Mouse (Mus musculus) MEL (cell line): ENCODE measurements around the gene Fzd9. TPM values are rescaled to one million over a fixed set of nuclear protein-coding genes. Genes with fewer than 3 reads are reported as not detected.
A peak's percentile ranks its signal among the peaks of the same experiment; 100 is the strongest.

ENCODE experiments used
- DNase-seq: peaks from one replicate; pipeline ENCODE4 v3.0.0; 2011; ENCODE audit warnings: low read depth, low spot score
- H3K27ac ChIP-seq: 2 replicates; pipeline ENCODE4 v1.5.1; 2012; ENCODE audit warnings: low read depth, mild to moderate bottlenecking, control low read depth, low read length, moderate library complexity; ENCODE audit not compliant: control insufficient read depth
- H3K27me3 ChIP-seq, 2 experiments: fragments of 150-350 bp in 1 of 2; sonication (generic) in 1 of 2; 2 replicates each; pipeline ENCODE4 v1.6.1; 2012; ENCODE audit warnings: low read length in 2 of 2, mild to moderate bottlenecking in 2 of 2, improper control_type of control experiment in 1 of 2, moderate library complexity in 1 of 2; ENCODE audit not compliant: insufficient read depth in 2 of 2, control insufficient read depth in 1 of 2
- H3K36me3 ChIP-seq, 2 experiments: 2 replicates each; pipeline ENCODE4 v1.6.1; 2012 to 2014; ENCODE audit warnings: low read length in 2 of 2, improper control_type of control experiment in 1 of 2, inconsistent platforms in 1 of 2, mild to moderate bottlenecking in 1 of 2; ENCODE audit not compliant: insufficient read depth in 2 of 2, control insufficient read depth in 1 of 2
- H3K4me1 ChIP-seq, 2 experiments: fragments of 150-350 bp in 1 of 2; sonication (generic) in 1 of 2; 2 replicates each; pipeline ENCODE4 v1.6.1; 2012; ENCODE audit warnings: low read length in 2 of 2, improper control_type of control experiment in 1 of 2, mild to moderate bottlenecking in 1 of 2; ENCODE audit not compliant: insufficient read depth in 2 of 2, control insufficient read depth in 1 of 2
- H3K4me3 ChIP-seq, 2 experiments: fragments of 150-350 bp in 1 of 2; sonication (generic) in 1 of 2; 2 replicates each; pipeline ENCODE4 v1.5.1; 2012; ENCODE audit warnings: low read depth in 2 of 2, low read length in 2 of 2, mild to moderate bottlenecking in 2 of 2, moderate library complexity in 2 of 2, control low read depth in 1 of 2, improper control_type of control experiment in 1 of 2; ENCODE audit not compliant: control insufficient read depth in 1 of 2, insufficient read depth in 1 of 2
- H3K79me2 ChIP-seq: 2 replicates; pipeline ENCODE4 v1.6.1; 2012; ENCODE audit warnings: mild to moderate bottlenecking, low read length, moderate library complexity; ENCODE audit not compliant: control insufficient read depth, poor library complexity, insufficient read depth
- H3K9ac ChIP-seq: 2 replicates; pipeline ENCODE4 v1.6.1; 2012; ENCODE audit warnings: low read depth, mild to moderate bottlenecking, control low read depth, low read length, moderate library complexity; ENCODE audit not compliant: control insufficient read depth, poor library complexity, severe bottlenecking
- H3K9me3 ChIP-seq: fragments of 150-350 bp; sonication (generic); replicated peaks from 2 replicates; pipeline ENCODE4 v1.6.1; 2012; ENCODE audit warnings: mild to moderate bottlenecking, low read length, improper control_type of control experiment, moderate library complexity; ENCODE audit not compliant: insufficient read depth
- CTCF ChIP-seq, 3 experiments: IDR thresholded peaks in 2 of 3; conservative IDR thresholded peaks in 1 of 3; 2 replicates each; pipeline ENCODE4 v1.5.1; 2011 to 2012; ENCODE audit warnings: low read length in 3 of 3, low read depth in 2 of 3, mild to moderate bottlenecking in 2 of 3, improper control_type of control experiment in 1 of 3, inconsistent platforms in 1 of 3, mixed read lengths in 1 of 3, moderate library complexity in 1 of 3; ENCODE audit not compliant: control insufficient read depth in 1 of 3, insufficient read depth in 1 of 3, poor library complexity in 1 of 3, severe bottlenecking in 1 of 3
- ELF1 ChIP-seq: IDR thresholded peaks from 2 replicates; pipeline ENCODE4 v1.6.1; 2014; ENCODE audit warnings: low read depth, mild to moderate bottlenecking, inconsistent platforms, low read length, improper control_type of control experiment, moderate library complexity
- EP300 ChIP-seq, 2 experiments: IDR thresholded peaks; 2 replicates each; pipeline ENCODE4 v1.6.1; 2011; ENCODE audit warnings: improper control_type of control experiment in 2 of 2, low read length in 2 of 2, low read depth in 1 of 2, mild to moderate bottlenecking in 1 of 2
- ETS1 ChIP-seq: IDR thresholded peaks from 2 replicates; pipeline ENCODE4 v1.6.1; 2012; ENCODE audit warnings: low read depth, mild to moderate bottlenecking, inconsistent platforms, low read length, improper control_type of control experiment, moderate library complexity
- MEF2A ChIP-seq: IDR thresholded peaks from 2 replicates; pipeline ENCODE4 v1.6.1; 2014; ENCODE audit warnings: low read depth, mild to moderate bottlenecking, inconsistent platforms, low read length, improper control_type of control experiment; ENCODE audit not compliant: poor library complexity, insufficient replicate concordance, severe bottlenecking; ENCODE audit errors: extremely low read depth
- MYB ChIP-seq: IDR thresholded peaks from 2 replicates; pipeline ENCODE4 v1.6.1; 2011; ENCODE audit warnings: mild to moderate bottlenecking, low read depth, low read length, improper control_type of control experiment
- MYC ChIP-seq: IDR thresholded peaks from 2 replicates; pipeline ENCODE4 v1.6.1; 2011; ENCODE audit warnings: low read depth, mild to moderate bottlenecking, low read length, improper control_type of control experiment, moderate library complexity
- POLR2A ChIP-seq, 2 experiments: IDR thresholded peaks; 2 replicates each; pipeline ENCODE4 v1.6.1; 2011 to 2012; ENCODE audit warnings: low read length in 2 of 2, mild to moderate bottlenecking in 2 of 2, control low read depth in 1 of 2, improper control_type of control experiment in 1 of 2, low read depth in 1 of 2, moderate library complexity in 1 of 2; ENCODE audit not compliant: control insufficient read depth in 1 of 2, insufficient read depth in 1 of 2, poor library complexity in 1 of 2
- RAD21 ChIP-seq: IDR thresholded peaks from 2 replicates; pipeline ENCODE4 v1.6.1; 2011; ENCODE audit warnings: mild to moderate bottlenecking, low read depth, low read length, improper control_type of control experiment
- SMC3 ChIP-seq: IDR thresholded peaks from 2 replicates; pipeline ENCODE4 v1.6.1; 2011; ENCODE audit warnings: low read depth, low read length, improper control_type of control experiment
- TAL1 ChIP-seq: IDR thresholded peaks from 2 replicates; pipeline ENCODE4 v1.6.1; 2012; ENCODE audit warnings: mild to moderate bottlenecking, inconsistent platforms, low read length, moderate library complexity, mixed read lengths
- TCF12 ChIP-seq: IDR thresholded peaks from 2 replicates; pipeline ENCODE4 v1.6.1; 2014; ENCODE audit warnings: low read depth, mild to moderate bottlenecking, inconsistent platforms, low read length, improper control_type of control experiment, moderate library complexity
- USF2 ChIP-seq, 2 experiments: IDR thresholded peaks; 2 replicates each; pipeline ENCODE4 v1.6.1; 2011 to 2012; ENCODE audit warnings: improper control_type of control experiment in 2 of 2, low read length in 2 of 2, borderline replicate concordance in 1 of 2, inconsistent platforms in 1 of 2, low read depth in 1 of 2, mild to moderate bottlenecking in 1 of 2; ENCODE audit not compliant: insufficient read depth in 1 of 2
- ZC3H11A ChIP-seq: IDR thresholded peaks from 2 replicates; pipeline ENCODE4 v1.6.1; 2012; ENCODE audit warnings: low read depth, mild to moderate bottlenecking, inconsistent platforms, low read length, improper control_type of control experiment
- ZKSCAN1 ChIP-seq: IDR thresholded peaks from 2 replicates; pipeline ENCODE4 v1.6.1; 2012; ENCODE audit warnings: low read depth, mild to moderate bottlenecking, inconsistent platforms, low read length, improper control_type of control experiment, moderate library complexity
- polyA plus RNA-seq, 2 experiments: library from polyadenylated mRNA; stranded (reverse) in 1 of 2; unstranded in 1 of 2; fragments of >175 nt in 1 of 2; fragments of >200 nt in 1 of 2; gene quantifications; 2 replicates each; pipeline versions ENCODE4 v1.2.1 to v1.2.4; 2012; ENCODE audit warnings: low replicate concordance in 2 of 2, low read depth in 1 of 2; ENCODE audit not compliant: insufficient read length in 2 of 2, insufficient read depth in 1 of 2, missing spikeins in 1 of 2
- total RNA-seq: library from RNA; depleted of rRNA; stranded (reverse); fragments of 300-350 nt; gene quantifications from 2 replicates; pipeline ENCODE4 v1.2.3, GENCODE M21; 2012

The Fzd9 gene
- total and polyA plus RNA-seq, 3 experiments: 6.2 to 9.8 TPM; not detected in 1

GRCm38 (mm10) chr5:135220941-135221340, 30.1 kb downstream of the Fzd9 start:
- H3K4me1 ChIP-seq: no peaks in the 10 kb centered on the region

GRCm38 (mm10) chr5:135216871-135217270, 34.2 kb downstream of the Fzd9 start:
- H3K27me3 ChIP-seq: no peaks in the 10 kb centered on the region
- TF ChIP-seq MYC: no peak
- TF ChIP-seq ELF1: no peak
- TF ChIP-seq ZKSCAN1: no peak
- TF ChIP-seq POLR2A (IDR thresholded peaks at IDR 0.05; ENCODE audit: control insufficient read depth in 1 of 2, insufficient read depth in 1 of 2, low read depth in 1 of 2, low read length in 2 of 2, poor library complexity in 1 of 2): no peak
- TF ChIP-seq MEF2A: no peak
- TF ChIP-seq TCF12: no peak
- no peak for TF ChIP-seq ETS1
- TF ChIP-seq TAL1: no peak
- TF ChIP-seq EP300 (IDR thresholded peaks at IDR 0.05; ENCODE audit: low read depth in 1 of 2, low read length in 2 of 2): no peak
- TF ChIP-seq USF2 (IDR thresholded peaks at IDR 0.05; ENCODE audit: borderline replicate concordance in 1 of 2, insufficient read depth in 1 of 2, low read depth in 1 of 2, low read length in 2 of 2): no peak
- TF ChIP-seq MYB: no peak

More at GRCm38 (mm10) chr5:135220941-135221340, 30.1 kb downstream of the Fzd9 start:
- no peak overlapping the region for H3K27ac ChIP-seq
- no peaks in the 10 kb centered on the region for H3K27me3 ChIP-seq
- H3K36me3 ChIP-seq: peaks cover 0 to 60% of the 10 kb centered on the region in 2 experiments; a peak in 2 of 4 replicates
- no peak overlapping the region for H3K4me3 ChIP-seq
- no peak for TF ChIP-seq ELF1
- no peak for TF ChIP-seq ETS1
- no peak for TF ChIP-seq MYB
- no peak for TF ChIP-seq EP300 (IDR thresholded peaks at IDR 0.05; ENCODE audit: low read depth in 1 of 2, low read length in 2 of 2)
- 0 out of 4 replicates have a peak, but pooled peaks of 1 of the 2 experiments have one; percentile 19 for TF ChIP-seq POLR2A (IDR thresholded peaks at IDR 0.05; ENCODE audit: control insufficient read depth in 1 of 2, insufficient read depth in 1 of 2, low read depth in 1 of 2, low read length in 2 of 2, poor library complexity in 1 of 2)
- TF ChIP-seq, all 39 proteins: peak for 1
- no peaks in the 10 kb centered on the region for H3K9me3 ChIP-seq
- DNase-seq: no peak
- peaks cover 3% of the 10 kb centered on the region; the same call in 1 of the 2 replicates for H3K79me2 ChIP-seq
- no peak overlapping the region for H3K9ac ChIP-seq

DNA sequence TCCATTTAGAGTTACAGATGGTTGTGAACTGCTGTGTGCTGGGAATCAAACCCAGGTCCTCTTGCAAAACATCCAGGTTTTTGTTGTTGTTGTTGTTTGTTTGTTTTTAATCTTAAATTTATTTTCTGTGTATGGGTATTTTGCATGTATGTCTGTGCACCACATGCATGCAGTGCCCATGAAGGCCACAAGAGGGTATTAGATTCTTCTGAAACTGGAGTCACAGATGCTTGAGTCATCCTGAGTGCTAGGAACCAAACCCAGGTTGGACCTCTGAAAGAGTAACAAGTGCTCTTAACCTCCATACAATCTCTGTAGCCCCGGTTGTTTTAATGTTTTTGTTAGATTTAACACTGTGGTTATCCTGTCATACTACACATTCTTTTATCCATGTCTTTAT, 42.8 kb downstream of the Fzd9 start:
- TF ChIP-seq MYC: 0 out of 2 replicates have a peak, but pooled peaks have one; percentile 17
- TF ChIP-seq ZC3H11A: no peak
- no peak for TF ChIP-seq EP300 (IDR thresholded peaks at IDR 0.05; ENCODE audit: low read depth in 1 of 2, low read length in 2 of 2)
- peak; percentile 1; the same call in 1 of the 2 replicates for TF ChIP-seq RAD21
- TF ChIP-seq CTCF (IDR thresholded peaks at IDR 0.05 in 2 of 3, conservative IDR thresholded peaks at IDR 0.05 in 1 of 3; ENCODE audit: control insufficient read depth in 1 of 3, insufficient read depth in 1 of 3, low read depth in 2 of 3, low read length in 3 of 3, poor library complexity in 1 of 3, severe bottlenecking in 1 of 3): peak; percentile 19 to 52 (median 49); a peak in 5 of 6 replicates
- TF ChIP-seq SMC3: peak; percentile 19; the same call in 1 of the 2 replicates
- peak; percentile 68 for DNase-seq

More at GRCm38 (mm10) chr5:135216871-135217270, 34.2 kb downstream of the Fzd9 start:
- DNase-seq: no peak
- H3K9ac ChIP-seq: no peak overlapping the region
- H3K36me3 ChIP-seq: peaks cover 0 to 53% of the 10 kb centered on the region in 2 experiments; a peak in 2 of 4 replicates
- H3K4me3 ChIP-seq: no peak overlapping the region
- no peaks in the 10 kb centered on the region for H3K4me1 ChIP-seq
- no peak overlapping the region for H3K27ac ChIP-seq
- H3K9me3 ChIP-seq: no peaks in the 10 kb centered on the region
- peaks cover 2% of the 10 kb centered on the region; the same call in 1 of the 2 replicates for H3K79me2 ChIP-seq

More for the DNA sequence above, 42.8 kb downstream of the Fzd9 start:
- Histone ChIP-seq H3K27ac (no peak overlapping the region), H3K9ac (no peak overlapping the region), H3K36me3 (peaks cover 2 to 71% of the 10 kb centered on the region in 2 experiments; a peak in 3 of 4 replicates), H3K79me2 (0 out of 2 replicates have a peak, but pooled peaks cover 3% of the 10 kb centered on the region), H3K27me3 (no peaks in the 10 kb centered on the region), H3K4me3 (no peak overlapping the region), H3K9me3 (no peaks in the 10 kb centered on the region), H3K4me1 (no peaks in the 10 kb centered on the region)
